Mouse (Mus musculus): ENCODE measurements around the gene Btbd10. TPM values are rescaled to one million over a fixed set of nuclear protein-coding genes. Genes with fewer than 3 reads are reported as not detected.
A peak's percentile ranks its signal among the peaks of the same experiment; 100 is the strongest.

Gene Btbd10
- total RNA-seq, 2 experiments from 2014 or later, result 59.8 to 62.9 TPM

DNA sequence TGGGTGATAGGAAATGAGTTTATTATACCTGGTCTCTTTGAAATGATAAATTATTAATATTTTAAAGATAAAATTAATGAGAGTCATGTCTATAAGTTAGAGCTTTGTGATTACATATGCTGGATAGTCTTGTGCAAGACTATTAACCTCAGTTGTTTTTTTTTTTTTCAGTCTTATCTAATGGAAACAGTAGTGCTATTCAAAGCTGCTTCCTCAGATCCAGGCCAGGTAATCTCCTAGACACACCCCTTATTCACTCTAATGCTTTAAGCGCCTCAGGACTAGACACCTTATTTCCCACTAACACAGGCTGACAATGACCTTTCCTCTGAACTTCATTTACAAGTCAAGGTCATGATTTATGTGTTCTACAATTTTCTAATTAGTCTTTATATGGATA lies 20.1 kb downstream of the Btbd10 start:
- no peak for DNase-seq (ENCODE audit: low spot score in 2 of 2)
- no peak overlapping the region for H3K4me3 ChIP-seq
- TF ChIP-seq CTCF (conservative IDR thresholded peaks at IDR 0.05), result no peak
- no peak overlapping the region for H3K27ac ChIP-seq

DNA sequence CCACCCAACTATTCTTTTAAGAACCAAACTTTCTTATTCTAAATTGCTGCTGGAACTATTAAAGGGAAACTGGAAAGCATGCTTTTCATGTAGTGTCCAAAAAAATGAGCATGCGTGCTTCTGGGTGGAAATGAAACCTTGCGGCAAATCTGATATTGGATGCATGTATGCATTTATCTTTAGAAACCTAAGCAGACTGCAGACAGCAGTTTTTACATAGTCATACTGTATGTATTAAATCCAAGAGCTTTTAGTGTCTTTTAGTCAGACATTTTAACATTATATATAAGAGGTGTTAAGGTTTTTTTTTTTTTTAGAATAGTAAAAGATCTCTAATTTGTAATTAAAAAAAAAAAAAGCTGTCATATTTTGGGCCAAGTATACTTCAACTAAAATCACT lies 21.5 kb downstream of the Btbd10 start:
- peak overlapping the region; percentile 91 for H3K27ac ChIP-seq
- H3K4me3 ChIP-seq, result peak overlapping the region; percentile 46
- DNase-seq (ENCODE audit: low spot score in 2 of 2), result no peak
- TF ChIP-seq CTCF (conservative IDR thresholded peaks at IDR 0.05), result peak; percentile 24

DNA sequence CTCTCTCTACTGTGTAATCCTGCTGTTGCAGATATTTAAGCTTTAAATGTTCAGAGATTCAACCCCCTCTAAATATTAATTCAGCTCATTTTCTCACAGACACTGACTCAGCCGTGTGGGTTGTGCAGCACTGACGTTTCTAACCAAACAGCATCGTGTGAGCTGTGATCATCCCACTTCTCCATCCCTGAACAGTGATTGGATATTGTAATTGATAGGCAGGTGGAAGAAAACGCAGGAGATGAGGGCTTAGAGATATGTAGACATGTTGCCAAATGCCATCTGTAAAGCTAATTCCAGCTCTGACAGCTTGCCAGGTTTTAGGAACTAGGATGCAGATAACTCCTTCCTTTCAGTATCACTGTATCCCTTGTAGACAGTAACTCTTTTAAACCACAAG lies 21.9 kb downstream of the Btbd10 start:
- Histone ChIP-seq H3K27ac (peak overlapping the region; percentile 91), H3K4me3 (peak overlapping the region; percentile 54)
- peak; percentile 69 to 93 for DNase-seq (ENCODE audit: low spot score in 2 of 2)
- TF ChIP-seq CTCF (conservative IDR thresholded peaks at IDR 0.05), result no peak

DNA sequence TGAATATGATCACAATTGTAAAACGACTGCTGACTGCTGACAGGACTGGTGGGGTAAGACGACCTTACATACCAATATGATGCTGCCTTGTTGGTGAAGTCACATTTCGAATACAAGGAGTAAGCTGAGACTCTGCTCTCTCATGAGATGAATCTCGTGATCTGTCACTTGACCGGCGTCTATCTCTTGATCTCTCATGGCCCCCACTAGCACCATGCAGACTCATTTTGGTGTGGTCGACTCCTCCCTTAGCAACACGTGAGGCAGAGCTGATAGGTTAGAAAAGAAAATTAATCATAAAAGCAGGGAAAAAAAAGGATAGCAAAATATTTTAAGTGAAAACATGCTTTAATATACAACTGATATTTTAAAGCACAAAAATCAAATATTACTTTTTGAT lies 33.9 kb downstream of the Btbd10 start:
- TF ChIP-seq CTCF (conservative IDR thresholded peaks at IDR 0.05), result no peak
- no peak overlapping the region for H3K4me3 ChIP-seq
- no peak for DNase-seq (ENCODE audit: low spot score in 2 of 2)
- H3K27ac ChIP-seq, result 0 out of 2 replicates have a peak overlapping the region, but pooled peaks have one; percentile 19

DNA sequence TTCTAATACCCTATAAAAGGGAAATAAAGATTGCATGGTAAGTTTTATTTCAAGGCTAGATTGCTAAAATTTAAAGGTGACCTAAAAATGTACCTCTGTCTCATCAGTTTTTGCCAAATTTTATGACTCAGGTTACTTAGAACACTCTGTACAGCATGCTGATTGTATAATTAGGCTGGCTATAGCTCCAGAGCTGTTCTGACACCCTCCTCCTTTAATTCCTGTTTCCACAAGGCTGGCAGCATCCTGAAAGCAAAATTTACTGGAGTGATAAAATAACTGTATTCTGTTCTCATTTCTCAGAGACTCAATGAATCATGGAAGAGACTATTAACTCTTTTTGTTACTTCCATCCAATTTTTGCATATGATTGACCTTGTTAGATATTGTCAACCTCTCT lies 35.2 kb downstream of the Btbd10 start:
- no peak for DNase-seq (ENCODE audit: low spot score in 2 of 2)
- no peak for TF ChIP-seq CTCF (conservative IDR thresholded peaks at IDR 0.05)
- Histone ChIP-seq H3K27ac (peak overlapping the region; percentile 19), H3K4me3 (no peak overlapping the region)

DNA sequence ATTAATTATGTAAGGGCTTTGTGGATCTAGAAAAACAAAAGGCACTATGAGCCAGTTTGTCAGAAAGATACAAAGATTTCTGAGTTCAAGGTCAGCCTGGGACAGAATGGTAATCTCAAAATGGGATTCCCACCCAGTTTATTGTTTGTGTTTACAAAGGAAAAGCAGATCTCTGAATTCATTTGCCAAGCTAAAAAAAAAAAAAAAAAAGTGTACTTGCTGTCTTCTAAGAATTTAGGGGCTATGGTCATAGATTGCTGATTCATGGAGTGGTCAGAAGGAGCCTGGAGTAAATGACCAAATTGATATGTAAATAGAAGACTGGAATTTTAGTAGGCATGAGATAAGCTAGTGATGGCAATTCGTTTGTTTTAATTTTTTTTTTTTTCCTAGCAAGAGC lies 49.1 kb downstream of the Btbd10 start:
- no peak for DNase-seq (ENCODE audit: low spot score in 2 of 2)

DNA sequence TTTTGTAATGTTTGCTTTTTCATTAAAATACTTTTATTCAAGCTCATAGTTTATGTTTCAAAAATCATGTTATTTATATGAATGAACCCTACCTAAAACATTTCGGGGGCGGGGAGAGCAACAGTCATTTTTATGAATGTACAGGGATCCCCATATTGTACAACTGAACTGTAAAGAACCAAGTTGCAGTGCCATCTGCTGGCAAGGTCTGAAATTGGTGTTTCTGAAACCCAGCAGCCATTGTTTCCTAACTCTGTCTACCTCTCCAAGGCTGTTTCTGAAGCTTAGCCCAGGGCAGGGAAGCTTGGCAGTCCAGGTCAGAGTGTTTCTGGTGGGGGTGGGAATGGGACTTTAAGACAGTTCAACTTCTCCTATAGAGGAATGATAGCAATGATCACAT lies 57.4 kb downstream of the Btbd10 start:
- peak; percentile 85 for TF ChIP-seq CTCF (conservative IDR thresholded peaks at IDR 0.05)
- Histone ChIP-seq H3K27ac (no peak overlapping the region), H3K4me3 (no peak overlapping the region)
- peak; percentile 53 to 74 for DNase-seq (ENCODE audit: low spot score in 2 of 2)

More for the DNA sequence above, 49.1 kb downstream of the Btbd10 start:
- no peak for TF ChIP-seq CTCF (conservative IDR thresholded peaks at IDR 0.05)
- H3K4me3 ChIP-seq, result no peak overlapping the region
- peak overlapping the region; percentile 46; the same call in 1 of the 2 replicates for H3K27ac ChIP-seq

DNA sequence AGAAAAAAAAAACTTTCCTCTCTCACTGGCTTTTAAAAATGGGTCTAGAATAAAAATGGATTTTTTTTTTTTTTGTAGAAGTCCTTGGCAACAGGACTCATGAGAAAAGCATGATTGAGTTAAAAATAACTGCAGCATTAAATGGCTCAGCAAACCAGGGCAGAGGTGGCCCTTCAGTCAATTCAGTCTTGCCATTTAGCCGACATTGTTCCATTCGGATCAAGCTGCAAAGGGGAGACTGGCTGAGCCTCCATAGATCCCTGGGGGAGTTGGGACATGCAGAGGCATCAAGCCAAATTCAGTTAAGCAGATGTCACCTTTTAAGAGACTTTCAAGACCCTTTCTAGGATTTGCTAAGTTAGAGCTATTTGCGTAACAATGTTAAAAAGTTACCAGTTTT lies 59.1 kb downstream of the Btbd10 start:
- no peak for DNase-seq (ENCODE audit: low spot score in 2 of 2)
- H3K27ac ChIP-seq, result peak overlapping the region; percentile 60; the same call in 1 of the 2 replicates

DNA sequence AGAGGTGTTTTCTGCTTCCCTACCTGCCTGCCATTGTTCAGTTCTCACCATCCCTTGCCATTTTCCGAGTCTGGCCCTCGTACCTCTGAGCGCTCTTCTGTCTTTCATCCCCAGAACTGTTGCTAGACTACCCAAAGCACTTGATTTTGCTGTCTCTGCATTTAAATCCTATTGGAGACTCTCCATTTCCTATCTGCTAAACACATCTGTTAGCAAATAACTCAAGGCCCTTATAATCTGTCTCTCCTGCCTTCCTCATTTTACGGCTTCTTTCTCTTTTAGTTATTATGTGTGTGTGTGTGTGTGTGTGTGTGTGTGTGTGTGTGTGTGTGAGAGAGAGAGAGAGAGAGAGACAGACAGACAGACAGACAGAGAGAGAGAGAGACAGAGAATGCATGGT lies 71.4 kb downstream of the Btbd10 start:
- Histone ChIP-seq H3K4me3 (no peak overlapping the region), H3K27ac (no peak overlapping the region)
- no peak for DNase-seq (ENCODE audit: low spot score in 2 of 2)
- TF ChIP-seq CTCF (conservative IDR thresholded peaks at IDR 0.05), result no peak

More for the DNA sequence above, 59.1 kb downstream of the Btbd10 start:
- no peak for TF ChIP-seq CTCF (conservative IDR thresholded peaks at IDR 0.05)
- no peak overlapping the region for H3K4me3 ChIP-seq

DNA sequence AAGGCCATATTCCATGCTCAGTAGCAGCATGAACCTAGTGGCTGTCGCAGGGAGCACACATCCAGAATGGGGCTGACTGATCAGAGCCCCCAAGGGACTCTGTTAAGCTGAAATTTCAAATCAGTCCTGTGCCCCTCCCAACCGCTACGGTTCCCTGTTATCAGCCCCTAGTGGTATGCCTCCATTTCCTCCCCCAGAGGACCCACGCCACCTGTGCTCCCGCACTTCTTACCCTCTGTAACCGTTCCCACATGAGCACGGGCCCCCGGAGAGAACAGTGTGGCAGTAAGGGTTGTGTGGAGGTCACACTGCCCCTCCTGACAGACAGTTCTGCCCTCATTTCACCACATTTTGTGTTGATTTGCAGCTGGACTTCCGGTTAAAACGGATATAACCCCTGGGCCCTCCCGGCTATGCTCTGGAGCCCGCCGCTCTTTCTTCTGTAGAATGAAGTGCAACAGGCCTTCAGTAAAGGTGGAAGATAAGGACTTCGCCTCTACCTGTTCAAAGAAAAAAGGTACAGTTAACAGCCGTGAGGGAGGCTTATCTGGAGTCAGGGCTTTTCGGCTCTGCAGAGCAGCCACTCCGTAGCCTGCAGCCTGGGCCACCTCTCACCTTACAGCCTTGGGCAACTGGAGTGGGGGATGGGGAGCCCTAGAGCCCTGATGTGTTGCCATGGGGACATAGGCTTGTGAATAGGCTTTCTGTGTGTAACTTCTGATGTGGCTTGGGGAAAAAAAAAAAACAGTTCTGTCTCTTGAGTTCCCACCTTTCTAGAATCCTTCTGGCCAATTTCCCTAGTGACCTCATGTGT lies 73.9 kb downstream of the Btbd10 start:
- no peak overlapping the region for H3K27ac ChIP-seq
- no peak for DNase-seq (ENCODE audit: low spot score in 2 of 2)
- no peak overlapping the region for H3K4me3 ChIP-seq
- TF ChIP-seq CTCF (conservative IDR thresholded peaks at IDR 0.05), result peak; percentile 25

DNA sequence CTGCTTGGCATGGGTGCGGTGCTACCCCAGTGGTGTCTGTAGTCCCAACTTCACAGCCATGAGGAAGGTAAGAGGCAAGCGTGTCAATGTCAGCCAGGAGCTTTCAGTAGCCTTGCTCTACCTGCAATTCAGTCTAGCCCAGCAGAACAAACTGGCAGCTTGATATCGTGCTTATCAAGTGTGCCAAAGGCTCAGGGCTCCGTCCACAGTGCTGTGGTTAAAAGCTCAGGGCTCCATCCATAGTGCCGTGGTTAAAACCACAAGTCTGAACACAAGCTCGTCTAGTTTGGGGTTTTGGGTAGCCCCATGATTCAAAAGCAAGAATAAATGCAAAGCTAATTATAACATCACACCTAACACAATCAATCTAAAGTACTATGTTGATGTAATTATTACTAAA lies 74.6 kb downstream of the Btbd10 start:
- no peak for DNase-seq (ENCODE audit: low spot score in 2 of 2)
- TF ChIP-seq CTCF (conservative IDR thresholded peaks at IDR 0.05), result no peak
- H3K4me3 ChIP-seq, result no peak overlapping the region
- no peak overlapping the region for H3K27ac ChIP-seq

DNA sequence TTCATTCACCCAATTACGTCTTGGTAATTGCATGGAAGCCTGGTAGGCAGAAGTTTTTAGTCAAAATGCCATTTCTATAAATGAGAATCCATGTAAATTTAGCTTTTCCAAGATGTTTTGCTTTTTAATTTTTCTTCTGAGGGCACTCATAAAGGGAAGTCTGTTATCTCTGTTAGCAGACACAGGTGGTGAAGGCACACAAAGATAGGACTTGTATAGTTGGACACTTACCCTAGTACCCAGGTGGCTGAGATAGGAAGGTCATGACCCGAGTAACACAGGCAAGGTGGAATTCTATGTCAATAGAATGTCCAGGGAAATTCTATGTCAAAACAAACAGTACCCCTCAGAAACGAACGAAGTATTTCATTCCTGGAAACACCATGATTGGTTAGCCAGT lies 77.0 kb downstream of the Btbd10 start:
- no peak for DNase-seq (ENCODE audit: low spot score in 2 of 2)
- Histone ChIP-seq H3K4me3 (no peak overlapping the region), H3K27ac (no peak overlapping the region)
- no peak for TF ChIP-seq CTCF (conservative IDR thresholded peaks at IDR 0.05)

DNA sequence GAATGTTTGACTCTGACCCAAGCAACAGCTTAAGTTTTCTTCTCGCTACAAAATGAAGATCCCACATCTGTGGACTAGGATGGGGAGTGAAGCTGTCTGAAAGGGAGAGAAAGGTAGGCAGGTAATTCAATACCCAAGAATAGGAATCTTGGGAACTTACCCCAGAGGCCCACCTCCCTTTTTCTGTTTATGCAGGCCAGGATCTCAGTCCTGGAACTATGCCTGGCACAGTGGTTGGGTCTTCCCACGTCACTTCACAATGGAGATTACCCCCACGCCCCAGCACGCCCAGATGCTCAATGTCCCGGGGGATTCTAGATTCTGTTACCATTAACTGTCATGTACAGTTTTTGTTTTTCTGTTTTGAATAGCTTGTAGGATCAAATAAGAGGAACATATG lies 77.5 kb downstream of the Btbd10 start:
- Histone ChIP-seq H3K27ac (no peak overlapping the region), H3K4me3 (no peak overlapping the region)
- TF ChIP-seq CTCF (conservative IDR thresholded peaks at IDR 0.05), result no peak
- no peak for DNase-seq (ENCODE audit: low spot score in 2 of 2)

DNA sequence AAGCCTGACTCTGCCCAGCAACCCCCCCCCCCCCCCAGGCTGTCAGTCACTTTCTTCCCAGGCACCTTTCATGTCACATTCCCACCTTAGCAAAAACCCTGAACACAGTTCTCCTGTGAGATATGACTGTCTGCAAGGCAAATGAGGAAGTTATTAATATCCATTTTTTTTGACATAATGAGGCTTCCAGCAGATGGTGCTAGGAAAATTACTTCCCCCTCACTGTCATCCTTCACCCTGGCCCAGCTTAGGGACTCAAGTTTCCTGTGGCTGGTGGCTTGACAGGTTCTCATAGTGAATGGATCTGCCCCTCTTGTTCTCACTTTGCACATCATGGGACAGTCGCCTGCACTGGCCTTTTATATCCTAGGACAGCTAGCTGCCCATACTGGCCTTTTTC lies 80.0 kb downstream of the Btbd10 start:
- no peak for DNase-seq (ENCODE audit: low spot score in 2 of 2)
- no peak overlapping the region for H3K27ac ChIP-seq
- TF ChIP-seq CTCF (conservative IDR thresholded peaks at IDR 0.05), result no peak
- H3K4me3 ChIP-seq, result no peak overlapping the region
